Mouse (Mus musculus) C2C12 (cell line): Measurements from ENCODE around the gene Scd2.

ENCODE experiments used
- CEBPB ChIP-seq: IDR thresholded peaks from one replicate; pipeline ENCODE4 v1.6.1; 2011; ENCODE audit warnings: low read depth, mild to moderate bottlenecking, control low read depth, moderate library complexity
- CTCF ChIP-seq: IDR thresholded peaks from one replicate; pipeline ENCODE4 v1.5.1; 2011; ENCODE audit not compliant: control insufficient read depth, insufficient read depth, insufficient read length
- FOSL1 ChIP-seq: IDR thresholded peaks from one replicate; pipeline ENCODE4 v1.8.0; 2011; ENCODE audit warnings: mild to moderate bottlenecking, low read length; ENCODE audit not compliant: poor library complexity, insufficient read depth, severe bottlenecking
- MAX ChIP-seq: IDR thresholded peaks from one replicate; pipeline ENCODE4 v1.6.1; 2011; ENCODE audit warnings: mild to moderate bottlenecking, control low read depth
- MYOD1 ChIP-seq: IDR thresholded peaks from one replicate; pipeline ENCODE4 v1.6.1; 2011; ENCODE audit warnings: low read depth; ENCODE audit not compliant: control insufficient read depth, insufficient read length
- USF1 ChIP-seq: IDR thresholded peaks from one replicate; pipeline ENCODE4 v1.6.1; 2011; ENCODE audit warnings: low read depth, mild to moderate bottlenecking, control low read depth, moderate library complexity

GRCm38 (mm10) chr19:44275418-44275817, 18.1 kb upstream of the Scd2 start:
- no peak for TF ChIP-seq CTCF
- no peak for TF ChIP-seq USF1
- no peak for TF ChIP-seq MAX
- TF ChIP-seq CEBPB: no peak
- no peak for TF ChIP-seq FOSL1
- TF ChIP-seq MYOD1: no peak
